Mouse (Mus musculus) lung, adult 2 months (tissue): Measurements from ENCODE around the gene Gsdme. TPM values are rescaled to one million over a fixed set of nuclear protein-coding genes. Genes with fewer than 3 reads are reported as not detected.

Source experiments
- DNase-seq: peaks from one replicate; pipeline ENCODE4 v3.0.0; 2022
- H3K4me1 ChIP-seq: fragments of 200-500 bp; 2 replicates; pipeline ENCODE4 v1.6.1; 2011; ENCODE audit warnings: low read length; ENCODE audit not compliant: control insufficient read depth, insufficient read depth
- H3K4me3 ChIP-seq: fragments of 200-500 bp; replicated peaks from 2 replicates; pipeline ENCODE3; 2011; ENCODE audit warnings: low read depth, mild to moderate bottlenecking, control low read depth, low read length; ENCODE audit errors: extremely low read depth
- CTCF ChIP-seq: fragments of 200-500 bp; IDR thresholded peaks from 2 replicates; pipeline ENCODE4 v1.5.1; 2011; ENCODE audit warnings: mild to moderate bottlenecking, low read length, control low read depth; ENCODE audit not compliant: insufficient read depth
- POLR2A ChIP-seq: fragments of 200-500 bp; IDR thresholded peaks from 2 replicates; pipeline ENCODE4 v1.6.1; 2011; ENCODE audit warnings: low read depth, mild to moderate bottlenecking, control low read depth, low read length, borderline replicate concordance; ENCODE audit errors: extremely low read depth
- WGBS: fragments of 180-500 bp; shearing (Covaris S2); methylation state at CpG from one replicate; pipeline ENCODE4 v1.1.7; 2018; 5-methylcytosine and 5-hydroxymethylcytosine counted together
- polyA plus RNA-seq: library from polyadenylated mRNA; depleted of rRNA; stranded (reverse); fragments of >200 nt; gene quantifications from 2 replicates; pipeline ENCODE4 v1.2.3, GENCODE M21; 2012; rRNA removed

The Gsdme gene
- polyA plus RNA-seq, 1 experiment, result 0.75 TPM

DNA sequence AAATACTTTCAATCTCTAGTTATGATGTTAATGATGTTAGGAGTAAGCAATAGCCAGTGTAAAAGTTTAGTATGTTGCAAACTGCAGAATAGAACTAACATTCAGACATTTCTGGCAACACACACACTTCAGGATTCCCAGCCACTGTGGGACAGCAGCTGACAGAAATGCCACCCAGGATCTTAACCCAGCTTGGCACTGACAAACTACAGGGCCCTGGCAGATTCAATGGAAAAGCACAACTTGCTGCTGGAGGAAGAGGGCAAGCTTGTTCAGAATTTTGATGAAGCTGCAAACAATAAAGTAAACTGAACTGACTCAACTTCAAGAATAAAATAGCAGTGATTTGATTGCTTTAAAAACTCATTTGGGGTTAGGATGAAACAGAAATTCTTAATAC is 93.9 kb downstream of the Gsdme start:
- H3K4me1 ChIP-seq, result no peaks in the 10 kb centered on the region
- no peak for TF ChIP-seq CTCF
- H3K4me3 ChIP-seq, result no peak overlapping the region
- DNase-seq, result no peak

DNA sequence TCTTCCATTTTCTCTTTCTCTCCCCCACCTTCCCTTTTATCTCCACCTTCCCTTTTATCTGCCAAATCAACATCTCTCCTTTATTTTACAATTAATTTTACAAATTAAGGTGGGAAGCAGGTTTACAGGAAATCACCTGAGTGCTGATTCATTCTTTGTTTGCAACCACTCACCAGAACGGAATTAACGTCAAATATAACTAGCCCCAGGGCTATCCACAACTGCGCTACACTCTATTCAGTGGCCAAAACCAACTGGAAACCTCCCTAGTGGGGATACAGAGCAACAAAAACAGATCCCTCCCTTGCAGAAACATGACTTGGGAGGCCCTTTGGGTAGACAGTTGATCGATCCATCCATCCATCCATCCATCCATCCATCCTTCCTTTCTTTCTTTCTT is 94.8 kb downstream of the Gsdme start:
- Histone ChIP-seq H3K4me3 (no peak overlapping the region), H3K4me1 (no peaks in the 10 kb centered on the region)
- TF ChIP-seq CTCF, result no peak
- no peak for TF ChIP-seq POLR2A
- WGBS, result 90% methylated on average over 4 of the region's 4 CpGs
- DNase-seq, result no peak

DNA sequence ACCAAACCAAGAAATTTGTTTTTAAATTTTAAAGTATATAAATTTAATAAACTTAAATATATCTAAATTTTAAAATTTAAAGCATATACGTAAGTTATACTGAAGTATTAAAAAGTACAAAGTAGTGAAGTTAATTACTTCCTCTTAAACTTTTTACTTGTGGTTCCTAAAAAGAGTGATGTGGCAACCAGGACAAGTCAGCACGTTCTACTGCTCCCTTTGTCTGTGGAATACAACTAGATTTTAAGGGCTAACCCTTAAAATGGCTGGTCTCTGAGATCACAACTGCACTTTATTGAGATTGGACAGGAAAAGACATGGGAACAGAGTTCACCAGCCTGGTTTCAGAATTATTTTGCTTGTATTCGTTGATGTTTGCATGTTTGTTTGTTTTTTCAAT is 100.6 kb downstream of the Gsdme start:
- TF ChIP-seq CTCF, result no peak
- TF ChIP-seq POLR2A, result no peak
- no peaks in the 10 kb centered on the region for H3K4me1 ChIP-seq
- WGBS, result 64% methylated on average over 3 of the region's 3 CpGs
- no peak overlapping the region for H3K4me3 ChIP-seq
- no peak for DNase-seq

DNA sequence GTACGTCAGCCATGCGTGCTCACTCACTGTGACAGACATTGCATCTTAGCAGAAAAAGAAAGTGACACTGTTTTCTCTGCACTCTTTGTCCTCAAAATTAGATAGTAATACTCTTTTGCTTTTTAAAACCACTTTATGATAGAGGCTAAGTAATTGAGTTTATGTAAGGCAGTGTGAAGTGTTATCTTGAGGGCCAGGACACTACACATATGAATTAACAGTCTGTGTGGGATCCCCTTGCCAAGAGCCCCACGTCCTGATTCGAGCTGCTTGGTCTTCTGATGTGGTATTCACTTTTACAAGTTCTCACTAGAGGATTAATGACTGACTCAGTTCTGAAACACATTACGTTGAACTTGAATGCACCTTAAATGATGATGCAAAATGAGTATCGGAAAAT is 103.8 kb downstream of the Gsdme start:
- TF ChIP-seq CTCF, result no peak
- no peak overlapping the region for H3K4me3 ChIP-seq
- DNase-seq, result no peak
- WGBS, result 86% methylated on average over 6 of the region's 6 CpGs
- H3K4me1 ChIP-seq, result no peaks in the 10 kb centered on the region

DNA sequence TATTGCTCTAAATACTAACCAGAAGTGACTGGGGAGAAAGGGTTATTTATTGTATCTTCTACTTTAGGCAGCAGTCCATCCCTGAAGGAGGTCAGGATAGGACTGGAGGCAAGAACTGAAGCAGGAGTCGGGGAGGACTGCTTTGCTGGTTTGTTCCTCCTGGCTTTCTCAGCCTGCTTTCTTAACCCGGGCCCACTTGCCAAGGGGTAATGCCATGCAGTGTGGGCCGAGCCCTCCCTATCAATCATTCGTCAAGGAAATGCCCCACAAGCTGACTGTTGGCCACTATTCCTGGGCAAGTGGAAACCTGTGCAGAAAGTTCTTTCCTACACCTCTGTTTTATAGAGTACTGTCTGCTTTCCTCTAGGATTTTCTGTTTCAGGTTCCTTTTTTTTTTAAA is 114.3 kb downstream of the Gsdme start:
- Histone ChIP-seq H3K4me3 (no peak overlapping the region), H3K4me1 (no peaks in the 10 kb centered on the region)
- no peak for DNase-seq
- 77% methylated on average over 4 of the region's 4 CpGs for WGBS
- TF ChIP-seq POLR2A (no peak), CTCF (no peak)

GRCm38 (mm10) chr6:50146158-50146557 is 117.5 kb downstream of the Gsdme start:
- H3K4me3 ChIP-seq, result no peak overlapping the region
- no peaks in the 10 kb centered on the region for H3K4me1 ChIP-seq
- no peak for TF ChIP-seq POLR2A
- TF ChIP-seq CTCF, result no peak
- no peak for DNase-seq

- TF ChIP-seq CTCF (no peak), POLR2A (no peak)
- WGBS, result 86% methylated on average over 3 of the region's 3 CpGs
Measured at GRCm38 (mm10) chr6:50139526-50139925, 124.1 kb downstream of the Gsdme start.

More at GRCm38 (mm10) chr6:50139526-50139925, 124.1 kb downstream of the Gsdme start:
- DNase-seq, result no peak
- Histone ChIP-seq H3K4me1 (no peaks in the 10 kb centered on the region), H3K4me3 (no peak overlapping the region)

Other genes starting within 250 kb of the Gsdme start
- 3.1 and 3.5 TPM in 2 replicates for gene Mpp6, start 153.6 kb downstream of the Gsdme start, polyA plus RNA-seq
- gene Osbpl3, start 192.3 kb upstream of the Gsdme start, polyA plus RNA-seq, result 4.1 and 6.7 TPM in 2 replicates